Mouse (Mus musculus): Measurements from ENCODE around the gene Spock2. TPM values are rescaled to one million over a fixed set of nuclear protein-coding genes. Genes with fewer than 3 reads are reported as not detected.

The Spock2 gene
- total and polyA plus RNA-seq, 3 experiments: 0.10 to 0.13 TPM; not detected in 1

DNA sequence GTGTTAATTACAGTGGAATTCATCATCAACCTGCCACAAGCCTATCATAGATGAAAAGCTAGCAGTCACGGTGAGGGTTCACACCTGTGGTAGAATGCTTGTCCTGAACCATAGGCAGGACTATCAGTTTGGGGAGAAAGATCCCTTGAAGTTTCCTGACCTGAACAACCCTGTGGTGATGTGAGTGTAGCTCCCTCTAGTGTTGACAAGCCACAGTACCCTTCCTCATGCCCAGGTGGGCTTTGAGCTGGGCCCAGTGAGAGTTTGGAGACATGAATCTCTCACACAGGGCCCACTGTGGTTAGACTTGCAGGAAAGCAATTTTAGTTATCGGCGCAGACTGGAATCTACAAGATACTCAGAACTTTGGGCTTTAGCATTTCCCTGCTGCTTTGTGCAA is 39.5 kb upstream of the Spock2 start:
- dilution Hi-C loops (cut with MboI; ENCODE audit: extremely low pct_ligation_motif_present, extremely low pct_unique_long_range_greater_than_20kb, low sequenced_read_pairs): no loop called here
- Histone ChIP-seq H3K4me3 (replicated peaks in 1 of 3; ENCODE audit: low read depth in 2 of 3, low read length in 2 of 3, poor library complexity in 1 of 3) (no peak overlapping the region), H3K4me1 (ENCODE audit: control insufficient read depth in 1 of 2, insufficient read depth in 2 of 2) (peaks cover 0 to 9% of the 10 kb centered on the region in 2 experiments; a peak in 2 of 4 replicates)

DNA sequence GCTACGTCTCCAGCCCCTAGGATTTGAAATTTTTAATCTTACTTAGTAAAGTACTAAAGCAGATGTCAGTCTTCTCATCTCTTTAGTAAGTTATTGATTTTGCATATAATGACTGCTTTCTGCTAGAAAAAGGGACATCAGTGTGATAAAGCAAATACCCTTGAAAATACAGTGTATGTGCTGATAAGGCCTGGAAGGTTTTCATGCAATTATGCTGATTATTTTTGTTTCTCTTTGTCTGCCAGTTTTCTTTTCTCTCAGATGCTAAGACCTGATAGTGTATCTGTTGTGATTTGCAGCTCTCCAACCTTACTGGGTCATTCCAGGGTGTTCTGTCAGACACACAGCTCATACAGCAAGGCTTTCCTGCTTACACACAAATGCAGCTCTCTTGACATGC is 30.9 kb upstream of the Spock2 start:
- no peak for DNase-seq (ENCODE audit: extremely low read depth)

More for the DNA sequence above, 39.5 kb upstream of the Spock2 start:
- in situ Hi-C loops (cut with MboI; ENCODE audit: low pct_ligation_motif_present, low pct_unique_long_range_greater_than_20kb, low sequenced_read_pairs): loop anchor here (10.0 kb wide), 1 partner anchor 172 kb away; no protein-coding TSS in a partner anchor
- no peak overlapping the region for H3K27ac ChIP-seq (ENCODE audit: insufficient read depth, low read depth)
- no peaks in the 10 kb centered on the region for H3K27me3 ChIP-seq (replicated peaks)
- no peaks in the 10 kb centered on the region for H3K9me3 ChIP-seq (replicated peaks; ENCODE audit: low read length)
- peaks cover 10 to 40% of the 10 kb centered on the region in 2 experiments for H3K36me3 ChIP-seq (replicated peaks in 1 of 2; ENCODE audit: control insufficient read depth in 1 of 2, insufficient read depth in 1 of 2, low read length in 1 of 2)
- H3K9ac ChIP-seq (ENCODE audit: insufficient read depth, low read depth): no peak overlapping the region
- peak; percentile 45 for DNase-seq (ENCODE audit: extremely low read depth)
- no peak overlapping the region for H3K4me2 ChIP-seq (ENCODE audit: insufficient read depth, low read depth, poor library complexity, severe bottlenecking)
- H3K79me2 ChIP-seq (replicated peaks; ENCODE audit: control insufficient read depth, extremely low read depth, insufficient read depth, poor library complexity, severe bottlenecking): no peaks in the 10 kb centered on the region
- no peak for TF ChIP-seq NELFE (IDR thresholded peaks at IDR 0.05; ENCODE audit: low read depth, low read length)
- no peak for TF ChIP-seq UBTF (IDR thresholded peaks at IDR 0.05; ENCODE audit: low read depth, low read length)
- TF ChIP-seq SIN3A (IDR thresholded peaks at IDR 0.05; ENCODE audit: low read length): no peak
- no peak for TF ChIP-seq POLR2A (IDR thresholded peaks at IDR 0.05; ENCODE audit: low read depth, low read length)
- no peak for TF ChIP-seq RCOR1 (conservative IDR thresholded peaks at IDR 0.05; ENCODE audit: low read depth, low read length)
- peak; percentile 57 for TF ChIP-seq ZC3H11A (IDR thresholded peaks at IDR 0.05; ENCODE audit: low read depth, low read length)
- peak; percentile 83 for TF ChIP-seq RAD21 (IDR thresholded peaks at IDR 0.05; ENCODE audit: low read depth, low read length)
- no peak for TF ChIP-seq USF1 (IDR thresholded peaks at IDR 0.05; ENCODE audit: low read depth, low read length)
- peak; percentile 85 for TF ChIP-seq SMC3 (IDR thresholded peaks at IDR 0.05; ENCODE audit: low read depth, low read length)
- TF ChIP-seq MYC (IDR thresholded peaks at IDR 0.05; ENCODE audit: low read depth, low read length): 0 out of 2 replicates have a peak, but pooled peaks have one; percentile 33
- TF ChIP-seq CTCF (conservative IDR thresholded peaks at IDR 0.05 in 1 of 2, IDR thresholded peaks at IDR 0.05 in 1 of 2; ENCODE audit: low read depth in 2 of 2, low read length in 2 of 2): peak; percentile 74 to 84; a peak in 3 of 4 replicates
- TF ChIP-seq USF2 (conservative IDR thresholded peaks at IDR 0.05; ENCODE audit: low read depth, low read length): no peak

More for the DNA sequence above, 30.9 kb upstream of the Spock2 start:
- H3K9ac ChIP-seq (ENCODE audit: insufficient read depth, low read depth): no peak overlapping the region
- TF ChIP-seq ZC3H11A (IDR thresholded peaks at IDR 0.05; ENCODE audit: low read depth, low read length): no peak
- no peak for TF ChIP-seq MXI1 (IDR thresholded peaks at IDR 0.05; ENCODE audit: low read depth, low read length)
- TF ChIP-seq POLR2AphosphoS2 (IDR thresholded peaks at IDR 0.05; ENCODE audit: low read depth, low read length): no peak
- TF ChIP-seq TCF12 (IDR thresholded peaks at IDR 0.05; ENCODE audit: low read depth, low read length): no peak
- no peak for TF ChIP-seq MAZ (IDR thresholded peaks at IDR 0.05; ENCODE audit: low read depth, low read length)
- no peak for TF ChIP-seq BHLHE40 (IDR thresholded peaks at IDR 0.05; ENCODE audit: low read depth, low read length)
- no peak for TF ChIP-seq KAT2A (IDR thresholded peaks at IDR 0.05; ENCODE audit: insufficient replicate concordance, low read length)
- no peak for TF ChIP-seq RCOR1 (conservative IDR thresholded peaks at IDR 0.05; ENCODE audit: low read depth, low read length)
- TF ChIP-seq HCFC1 (IDR thresholded peaks at IDR 0.05; ENCODE audit: low read depth, low read length): no peak
- TF ChIP-seq GABPA (IDR thresholded peaks at IDR 0.05; ENCODE audit: insufficient replicate concordance, low read depth, low read length): no peak
- no peak for TF ChIP-seq SMC3 (IDR thresholded peaks at IDR 0.05; ENCODE audit: low read depth, low read length)
- TF ChIP-seq JUN (IDR thresholded peaks at IDR 0.05; ENCODE audit: insufficient read depth, low read depth, low read length): no peak
- no peak for TF ChIP-seq JUND (conservative IDR thresholded peaks at IDR 0.05; ENCODE audit: low read depth, low read length)
- no peak for TF ChIP-seq PAX5 (IDR thresholded peaks at IDR 0.05; ENCODE audit: low read length)
- no peak for TF ChIP-seq RAD21 (IDR thresholded peaks at IDR 0.05; ENCODE audit: low read depth, low read length)
- no peak for TF ChIP-seq NRF1 (IDR thresholded peaks at IDR 0.05; ENCODE audit: low read depth, low read length)
- H3K4me1 ChIP-seq (ENCODE audit: control insufficient read depth in 1 of 2, insufficient read depth in 2 of 2): peaks cover 6 to 13% of the 10 kb centered on the region in 2 experiments
- no peaks in the 10 kb centered on the region for H3K27me3 ChIP-seq (replicated peaks)
- H3K4me2 ChIP-seq (ENCODE audit: insufficient read depth, low read depth, poor library complexity, severe bottlenecking): no peak overlapping the region
- dilution Hi-C loops (cut with MboI; ENCODE audit: extremely low pct_ligation_motif_present, extremely low pct_unique_long_range_greater_than_20kb, low sequenced_read_pairs) (no loop called here), in situ Hi-C loops (cut with MboI; ENCODE audit: low pct_ligation_motif_present, low pct_unique_long_range_greater_than_20kb, low sequenced_read_pairs) (no loop called here)
- H3K4me3 ChIP-seq (replicated peaks in 1 of 3; ENCODE audit: low read depth in 2 of 3, low read length in 2 of 3, poor library complexity in 1 of 3): no peak overlapping the region
- H3K9me3 ChIP-seq (replicated peaks; ENCODE audit: low read length): no peaks in the 10 kb centered on the region
- no peak overlapping the region for H3K27ac ChIP-seq (ENCODE audit: insufficient read depth, low read depth)
- H3K36me3 ChIP-seq (replicated peaks in 1 of 2; ENCODE audit: control insufficient read depth in 1 of 2, insufficient read depth in 1 of 2, low read length in 1 of 2): peaks cover 0 to 6% of the 10 kb centered on the region in 2 experiments
- no peaks in the 10 kb centered on the region for H3K79me2 ChIP-seq (replicated peaks; ENCODE audit: control insufficient read depth, extremely low read depth, insufficient read depth, poor library complexity, severe bottlenecking)

All from CH12.LX (cell line).